Mouse (Mus musculus): ENCODE results near the gene Mast4.

Mast4 gene

GRCm38 (mm10) chr13:103065437-103065836, 268.9 kb downstream of the Mast4 start:
- no peak for DNase-seq (ENCODE audit: low read depth, low spot score)

DNA sequence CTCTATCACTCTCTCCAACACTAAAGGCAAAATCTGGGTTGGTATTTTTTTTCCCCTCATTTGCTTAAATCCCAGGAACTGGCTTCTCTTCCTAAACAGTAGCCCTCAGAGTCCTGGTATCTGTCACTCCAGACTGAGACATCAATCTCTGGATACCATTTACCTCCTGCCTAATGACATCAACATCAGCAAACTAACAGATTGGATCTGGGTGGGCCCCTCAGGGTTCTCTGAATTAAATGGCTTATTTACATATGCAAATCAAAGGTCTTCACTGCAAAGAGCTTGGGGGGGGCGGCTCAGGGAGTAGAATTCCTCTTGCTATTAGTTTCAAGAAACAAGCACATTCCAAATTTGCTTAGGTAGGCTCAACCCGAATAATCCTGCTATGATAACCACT, 272.6 kb downstream of the Mast4 start:
- no peak for DNase-seq (ENCODE audit: low read depth, low spot score)

- no peak for DNase-seq (ENCODE audit: low read depth, low spot score)
Observed at GRCm38 (mm10) chr13:103059995-103060652, 274.2 kb downstream of the Mast4 start.

GRCm38 (mm10) chr13:103056451-103056850, 277.8 kb downstream of the Mast4 start:
- no peak for DNase-seq (ENCODE audit: low read depth, low spot score)

DNA sequence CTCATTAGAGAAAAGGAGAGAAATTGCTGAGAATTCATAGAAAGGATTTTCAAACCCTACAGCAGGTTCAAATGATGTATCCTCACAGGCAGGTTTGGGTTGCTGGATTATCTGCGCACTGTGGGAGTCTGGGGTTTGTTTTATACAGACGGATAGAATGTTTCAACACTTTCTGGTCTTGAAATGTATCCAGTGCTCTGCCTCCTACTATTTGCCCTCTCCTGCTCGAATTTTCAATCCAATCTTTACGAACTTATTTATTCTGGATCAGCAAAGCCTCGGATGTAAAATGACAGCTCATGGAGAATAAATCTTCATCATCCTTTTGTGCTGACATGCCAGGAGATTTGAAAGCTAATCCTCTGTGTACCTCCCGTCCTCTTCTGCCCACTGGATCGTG, 281.6 kb downstream of the Mast4 start:
- DNase-seq (ENCODE audit: low read depth, low spot score) = no peak

- no peak for DNase-seq (ENCODE audit: low read depth, low spot score)
Observed at GRCm38 (mm10) chr13:103048954-103049353, 285.3 kb downstream of the Mast4 start.

- DNase-seq (ENCODE audit: low read depth, low spot score) = no peak
Observed at GRCm38 (mm10) chr13:103043692-103044091, 290.6 kb downstream of the Mast4 start.

GRCm38 (mm10) chr13:103043011-103043410, 291.3 kb downstream of the Mast4 start:
- DNase-seq (ENCODE audit: low read depth, low spot score) = no peak

- DNase-seq (ENCODE audit: low read depth, low spot score) = no peak
Observed at GRCm38 (mm10) chr13:103037466-103037865, 296.8 kb downstream of the Mast4 start.

DNA sequence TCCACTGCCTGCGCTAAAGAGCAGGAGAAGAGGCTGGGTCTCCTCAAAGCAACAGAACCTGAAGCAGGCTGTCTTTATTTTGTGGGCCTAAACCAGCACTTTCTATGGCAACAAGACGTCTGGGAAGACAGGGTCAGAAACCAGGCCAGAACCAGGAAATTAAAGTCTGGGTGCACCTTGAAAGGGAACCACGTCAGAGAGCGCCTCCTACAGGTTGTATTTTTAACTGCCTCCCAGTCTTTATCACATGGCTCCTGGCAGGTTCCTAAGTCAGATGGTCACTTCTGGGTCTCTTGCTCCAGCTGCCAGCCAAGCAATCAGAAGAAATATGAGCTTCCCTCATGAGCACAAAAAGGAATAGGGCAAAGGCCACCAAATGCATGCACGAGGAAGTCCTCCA, 304.9 kb downstream of the Mast4 start:
- no peak for DNase-seq (ENCODE audit: low read depth, low spot score)

DNA sequence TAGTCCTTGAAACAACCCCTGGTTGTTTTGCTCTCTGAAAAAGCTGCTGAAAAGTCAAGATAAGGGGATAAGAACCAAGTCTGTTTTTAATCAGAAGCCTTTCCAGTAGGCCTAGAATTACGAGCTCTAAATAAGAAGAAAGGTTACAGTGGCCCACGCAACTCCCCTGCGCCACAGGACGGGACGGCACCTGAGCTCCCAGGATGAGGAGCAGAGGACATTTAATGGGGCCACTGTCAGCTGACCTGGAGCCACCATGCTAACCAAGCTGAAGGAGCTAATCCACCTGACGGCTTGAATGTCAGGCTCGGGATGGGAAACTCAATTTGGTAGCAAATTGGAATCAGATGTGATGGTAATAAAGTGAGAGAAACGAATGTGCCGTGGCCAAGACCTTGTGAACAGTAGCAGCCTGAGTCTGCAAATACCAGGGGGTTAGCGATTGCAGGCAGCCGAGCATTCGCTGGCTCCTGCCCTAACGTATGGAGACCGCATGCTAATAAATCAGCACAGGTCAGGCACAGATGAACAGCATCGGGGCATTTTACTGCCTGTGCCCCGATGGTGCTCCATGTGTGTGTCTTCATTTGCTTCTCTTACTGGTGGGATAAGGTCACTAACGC, 306.7 kb downstream of the Mast4 start:
- DNase-seq (ENCODE audit: low read depth, low spot score) = no peak

- DNase-seq (ENCODE audit: low read depth, low spot score) = no peak
Observed at GRCm38 (mm10) chr13:103025461-103025860, 308.8 kb downstream of the Mast4 start.

DNA sequence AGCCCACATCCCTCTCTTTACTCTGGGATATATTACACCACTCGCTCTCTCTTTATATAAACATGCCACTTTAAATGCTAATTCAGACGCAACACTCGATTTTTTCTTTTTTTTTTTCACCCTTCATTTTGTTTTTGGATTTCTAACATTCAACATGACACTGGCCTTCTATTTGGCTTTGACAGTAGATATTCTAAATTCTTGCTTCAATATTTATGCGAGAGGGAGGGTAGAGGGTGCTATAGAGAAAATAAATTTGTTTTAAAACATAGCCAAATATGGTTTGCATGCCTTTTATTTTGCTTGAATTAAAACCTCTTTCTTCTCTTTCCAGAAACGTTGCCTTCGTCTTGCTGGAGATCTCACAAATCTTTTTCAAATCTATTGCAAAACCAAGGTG, 315.8 kb downstream of the Mast4 start:
- no peak for DNase-seq (ENCODE audit: low read depth, low spot score)

- DNase-seq (ENCODE audit: low read depth, low spot score) = no peak
Observed at GRCm38 (mm10) chr13:103017661-103018060, 316.6 kb downstream of the Mast4 start.

DNA sequence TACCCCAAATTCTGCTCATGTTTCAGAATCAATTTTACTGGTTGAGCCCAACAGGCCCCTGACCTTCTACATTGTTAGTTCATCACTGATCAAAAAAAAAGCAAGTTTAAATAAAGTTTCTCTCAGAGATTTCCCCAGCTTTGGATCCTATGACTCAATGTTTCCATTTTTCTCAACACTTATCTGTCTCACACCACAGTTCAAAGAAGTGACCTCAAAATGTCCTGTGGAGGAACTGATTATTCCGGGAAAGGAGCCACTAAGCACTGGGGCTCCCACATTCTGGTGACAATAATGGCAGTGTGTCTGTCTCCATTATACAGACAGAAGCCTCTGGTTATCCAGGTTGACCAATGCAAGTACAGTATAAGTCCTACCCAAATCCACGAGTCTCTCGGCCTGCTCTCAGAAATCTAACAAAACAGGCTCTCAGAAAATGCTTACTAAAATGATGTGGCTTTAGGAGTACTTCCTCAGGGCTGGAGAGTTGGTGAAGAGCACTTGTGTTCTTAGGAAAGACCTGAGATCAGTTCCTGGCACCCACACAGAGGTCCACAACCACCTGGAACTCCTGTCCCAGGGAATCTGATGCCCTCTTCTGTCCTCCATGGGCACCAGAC, 319.1 kb downstream of the Mast4 start:
- DNase-seq (ENCODE audit: low read depth, low spot score) = no peak

- DNase-seq (ENCODE audit: low read depth, low spot score) = no peak
Observed at GRCm38 (mm10) chr13:103014631-103015030, 319.7 kb downstream of the Mast4 start.

- no peak for DNase-seq (ENCODE audit: low read depth, low spot score)
Observed at GRCm38 (mm10) chr13:103014222-103014621, 320.1 kb downstream of the Mast4 start.

- DNase-seq (ENCODE audit: low read depth, low spot score) = no peak
Observed at GRCm38 (mm10) chr13:103005227-103005626, 329.1 kb downstream of the Mast4 start.

DNA sequence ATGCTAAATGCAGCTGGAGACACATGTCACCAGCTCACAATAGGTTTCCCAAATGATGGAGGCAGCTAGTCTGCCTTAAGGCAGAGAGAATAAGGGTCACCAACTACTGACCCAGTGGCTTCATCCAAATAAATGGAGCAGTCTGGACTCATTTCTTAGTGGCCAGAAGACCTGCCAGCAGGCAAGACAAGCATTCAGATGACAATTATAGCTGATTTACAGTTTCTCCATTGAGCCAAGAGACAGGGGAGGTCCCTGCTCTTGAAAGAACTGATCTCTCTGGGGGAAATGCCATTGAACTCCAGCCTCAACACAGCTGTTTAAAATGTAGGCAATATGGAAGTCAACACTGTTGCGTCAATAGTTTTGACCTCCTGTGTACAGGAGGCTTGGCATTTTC, 332.5 kb downstream of the Mast4 start:
- DNase-seq (ENCODE audit: low read depth, low spot score) = no peak

- DNase-seq (ENCODE audit: low read depth, low spot score) = peak; percentile 16
Observed at GRCm38 (mm10) chr13:103000891-103001290, 333.4 kb downstream of the Mast4 start.

- DNase-seq (ENCODE audit: low read depth, low spot score) = no peak
Observed at GRCm38 (mm10) chr13:102994098-102994497, 340.2 kb downstream of the Mast4 start.

GRCm38 (mm10) chr13:102992680-102993423, 341.4 kb downstream of the Mast4 start:
- no peak for DNase-seq (ENCODE audit: low read depth, low spot score)
